Mouse (Mus musculus): ENCODE data around the gene Ccdc88c.

GRCm38 (mm10) chr12:100885585-100885984, 143.3 kb downstream of the Ccdc88c start:
- TF ChIP-seq POLR2A (IDR thresholded peaks at IDR 0.05; ENCODE audit: borderline replicate concordance, control insufficient read depth, low read depth, low read length) (no peak), CTCF (IDR thresholded peaks at IDR 0.05; ENCODE audit: control insufficient read depth, insufficient read depth, low read length) (no peak)
